ENCODE assay signal across 8 mouse cellular contexts in the genomic region with DNA sequence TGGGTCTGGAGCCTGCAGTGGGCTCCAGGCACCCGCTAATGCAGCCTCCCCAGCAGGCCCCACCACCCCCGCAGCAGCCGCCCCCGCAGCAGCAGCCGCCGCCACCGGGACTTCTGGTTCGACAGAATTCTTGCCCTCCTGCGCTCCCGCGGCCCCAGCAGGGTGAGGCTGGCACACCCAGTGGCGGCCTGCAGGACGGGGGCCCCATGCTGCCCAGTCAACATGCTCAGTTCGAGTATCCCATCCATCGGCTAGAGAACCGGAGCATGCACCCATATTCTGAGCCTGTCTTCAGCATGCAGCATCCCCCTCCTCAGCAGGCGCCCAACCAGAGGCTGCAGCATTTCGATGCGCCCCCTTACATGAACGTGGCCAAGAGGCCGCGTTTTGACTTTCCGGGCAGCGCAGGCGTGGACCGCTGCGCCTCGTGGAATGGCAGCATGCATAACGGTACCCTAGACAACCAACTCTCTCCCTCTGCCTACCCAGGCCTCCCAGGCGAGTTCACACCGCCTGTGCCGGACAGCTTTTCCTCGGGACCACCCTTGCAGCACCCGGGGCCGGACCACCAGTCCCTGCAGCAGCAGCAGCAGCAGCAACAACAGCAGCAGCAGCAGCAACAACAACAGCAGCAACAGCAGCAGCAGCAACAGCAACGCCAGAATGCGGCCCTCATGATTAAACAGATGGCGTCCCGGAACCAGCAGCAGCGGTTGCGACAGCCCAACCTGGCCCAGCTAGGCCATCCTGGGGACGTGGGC. TPM values are rescaled to one million over a fixed set of nuclear protein-coding genes. Genes with fewer than 3 reads are reported as not detected.
DNase-seq lines count a peak whose midpoint lies in the region; ATAC-seq and TF ChIP-seq lines count a peak whose summit lies in the region.

No protein-coding gene starts in this region.

- H3K27me3 ChIP-seq in embryonic facial prominence, embryonic 14.5 days (replicated peaks; ENCODE audit: control insufficient read depth, insufficient read depth, low read length), result no peaks in the 10 kb centered on the region
- H3K27me3 ChIP-seq in limb, embryonic 12.5 days, result peaks cover 74% of the 10 kb centered on the region

- peaks cover 30% of the 10 kb centered on the region for H3K4me1 ChIP-seq in embryonic facial prominence, embryonic 14.5 days (ENCODE audit: control insufficient read depth, insufficient read depth, low read length)
- peaks cover 73% of the 10 kb centered on the region for H3K4me1 ChIP-seq in limb, embryonic 12.5 days (replicated peaks)

- intact Hi-C loops in left cerebral cortex, adult 2 months (cut with DNase I), result loop anchor here (5.0 to 10.0 kb wide), 2 partner anchors 333 to 766 kb away; no protein-coding TSS in a partner anchor

- H3K36me3 ChIP-seq in embryonic facial prominence, embryonic 14.5 days (ENCODE audit: control insufficient read depth, insufficient read depth, low read length), result peaks cover 55% of the 10 kb centered on the region
- peaks cover 32% of the 10 kb centered on the region for H3K36me3 ChIP-seq in limb, embryonic 12.5 days

- H3K9ac ChIP-seq in embryonic facial prominence, embryonic 14.5 days (ENCODE audit: low read depth, low read length), result peak overlapping the region; percentile 98
- peak overlapping the region; percentile 84 for H3K9ac ChIP-seq in limb, embryonic 12.5 days (replicated peaks)

- peak overlapping the region; percentile 97 for H3K4me2 ChIP-seq in embryonic facial prominence, embryonic 14.5 days (ENCODE audit: low read depth, low read length)
- H3K4me2 ChIP-seq in limb, embryonic 12.5 days, result peak overlapping the region; percentile 90

- no peak for ATAC-seq in embryonic facial prominence, embryonic 14.5 days (ENCODE audit: low read depth)
- ATAC-seq in limb, embryonic 12.5 days (ENCODE audit: insufficient number of reproducible peaks, insufficient read depth, low FRiP score, low TSS enrichment, low read depth), result no peak

- 3% methylated on average over 36 of the region's 42 CpGs for WGBS in embryonic facial prominence, embryonic 14.5 days
- WGBS in limb, embryonic 12.5 days, result 4% methylated on average over 42 of the region's 42 CpGs

- no peak for TF ChIP-seq CTCF in left cerebral cortex, adult 2 months (IDR thresholded peaks at IDR 0.05)

- DNase-seq in left cerebral cortex, adult 2 months (ENCODE audit: extremely low spot score in 1 of 2, low spot score in 2 of 2), result peak in 1 of 2 experiments; percentile 45
- DNase-seq in left cerebral cortex, adult 18-20 months (ENCODE audit: low spot score in 2 of 2), result no peak
- no peak for DNase-seq in embryonic facial prominence, embryonic 14.5 days (ENCODE audit: low spot score)
- peak; percentile 49 for DNase-seq in retina, postnatal 1 day
- no peak for DNase-seq in cerebellum, adult 11 months
- DNase-seq in kidney, postnatal 14 days, result no peak
- DNase-seq in MN1 (ENCODE audit: low spot score), result no peak

- peak overlapping the region; percentile 90 for H3K27ac ChIP-seq in left cerebral cortex, adult 2 months
- H3K27ac ChIP-seq in embryonic facial prominence, embryonic 14.5 days (replicated peaks; ENCODE audit: low read depth, low read length), result peak overlapping the region; percentile 95
- H3K27ac ChIP-seq in limb, embryonic 12.5 days, result no peak overlapping the region

- H3K9me3 ChIP-seq in embryonic facial prominence, embryonic 14.5 days (ENCODE audit: control insufficient read depth, low read length), result no peaks in the 10 kb centered on the region
- H3K9me3 ChIP-seq in limb, embryonic 12.5 days, result no peaks in the 10 kb centered on the region

- H3K4me3 ChIP-seq in left cerebral cortex, adult 2 months, result peak overlapping the region; percentile 89
- peak overlapping the region; percentile 94 for H3K4me3 ChIP-seq in embryonic facial prominence, embryonic 14.5 days (ENCODE audit: low read depth, low read length)
- H3K4me3 ChIP-seq in limb, embryonic 12.5 days (replicated peaks), result peak overlapping the region; percentile 65

RNA-seq across cellular contexts. Expression of gene Mn1, which starts 2.1 kb away (rescaled TPM):
- total RNA-seq in left cerebral cortex, adult 2 months (2021), result 10 to 100 TPM; 61.9 to 76.6 TPM
- 10 to 100 TPM; 65.8 to 70.9 TPM for total RNA-seq in left cerebral cortex, adult 18-20 months (2021)
- 29.1 and 33.3 TPM in 2 replicates for polyA plus RNA-seq in embryonic facial prominence, embryonic 14.5 days (2014; fragmentation: Nextera tagmentation; extraction: Ambion mirVana)
- 14.9 and 15.0 TPM in 2 replicates for polyA plus RNA-seq in limb, embryonic 12.5 days (2016; fragmentation: Nextera tagmentation; extraction: Ambion mirVana)
